Mouse (Mus musculus): Measurements from ENCODE around the gene Pnp. TPM values are rescaled to one million over a fixed set of nuclear protein-coding genes. Genes with fewer than 3 reads are reported as not detected.
"Not testable (repeated sequence)": the region's sequence is repeated elsewhere in the genome, so short reads cannot be mapped to it uniquely, and the experiment has no call there.

The Pnp gene
- polyA plus RNA-seq, 1 experiment from 2014 or later = 86.1 TPM

- Histone ChIP-seq H3K4me2 (ENCODE audit: low read depth, severe bottlenecking) (peak within 1 kb of the TSS; percentile 51), H3K4me3 (ENCODE audit: low read depth, low read length) (peak within 1 kb of the TSS; percentile 27), H3K36me3 (ENCODE audit: control insufficient read depth, insufficient read depth, low read length) (no peaks in the 10 kb centered on the region), H3K4me1 (ENCODE audit: control insufficient read depth, insufficient read depth, low read length) (peaks cover 3% of the 10 kb centered on the region; the same call in 1 of the 2 replicates), H3K27me3 (ENCODE audit: control insufficient read depth, insufficient read depth, low read length) (peaks cover 11% of the 10 kb centered on the region; the same call in 1 of the 2 replicates), H3K9ac (ENCODE audit: low read length) (peak within 1 kb of the TSS; percentile 41), H3K9me3 (ENCODE audit: control insufficient read depth, low read length) (no peaks in the 10 kb centered on the region), H3K27ac (replicated peaks; ENCODE audit: low read depth, low read length) (no peak within 1 kb of the TSS)
- ATAC-seq (ENCODE audit: insufficient number of reproducible peaks, low FRiP score, low TSS enrichment, low read depth) (no peak), DNase-seq (ENCODE audit: low spot score) (no peak)
- 32% methylated on average over 7 of the region's 7 CpGs for WGBS
Measured at GRCm38 (mm10) chr14:50897374-50897765, 33.5 kb upstream of the Pnp start, which contains the start of gene Klhl33. Gene Klhl33 (minus strand): TSS chr14:50897507.

- H3K27ac ChIP-seq (replicated peaks; ENCODE audit: low read depth, low read length); H3K4me3 ChIP-seq (ENCODE audit: low read depth, low read length); H3K36me3 ChIP-seq (ENCODE audit: control insufficient read depth, insufficient read depth, low read length); H3K9ac ChIP-seq (ENCODE audit: low read length); H3K4me2 ChIP-seq (ENCODE audit: low read depth, severe bottlenecking); ATAC-seq (ENCODE audit: insufficient number of reproducible peaks, low FRiP score, low TSS enrichment, low read depth); H3K9me3 ChIP-seq (ENCODE audit: control insufficient read depth, low read length); DNase-seq (ENCODE audit: low spot score); H3K4me1 ChIP-seq (ENCODE audit: control insufficient read depth, insufficient read depth, low read length): not testable (repeated sequence)
- WGBS = 93% methylated on average over 2 of the region's 2 CpGs
- H3K27me3 ChIP-seq (ENCODE audit: control insufficient read depth, insufficient read depth, low read length) = peaks cover 11% of the 10 kb centered on the region; the same call in 1 of the 2 replicates
Measured at GRCm38 (mm10) chr14:50897992-50898391, 32.9 kb upstream of the Pnp start.

GRCm38 (mm10) chr14:50903973-50904827 lies 26.7 kb upstream of the Pnp start:
- Histone ChIP-seq H3K27ac (replicated peaks; ENCODE audit: low read depth, low read length) (0 out of 2 replicates have a peak overlapping the region, but pooled peaks have one; percentile 8), H3K4me3 (ENCODE audit: low read depth, low read length) (peak overlapping the region; percentile 32), H3K36me3 (ENCODE audit: control insufficient read depth, insufficient read depth, low read length) (no peaks in the 10 kb centered on the region), H3K27me3 (ENCODE audit: control insufficient read depth, insufficient read depth, low read length) (no peaks in the 10 kb centered on the region), H3K4me1 (ENCODE audit: control insufficient read depth, insufficient read depth, low read length) (no peaks in the 10 kb centered on the region; the same call in 1 of the 2 replicates), H3K9ac (ENCODE audit: low read length) (peak overlapping the region; percentile 58), H3K4me2 (ENCODE audit: low read depth, severe bottlenecking) (peak overlapping the region; percentile 68), H3K9me3 (ENCODE audit: control insufficient read depth, low read length) (no peaks in the 10 kb centered on the region)
- peak; percentile 65 for DNase-seq (ENCODE audit: low spot score)
- peak; percentile 81 for ATAC-seq (ENCODE audit: insufficient number of reproducible peaks, low FRiP score, low TSS enrichment, low read depth)
- WGBS = 4% methylated on average over 26 of the region's 26 CpGs

- Histone ChIP-seq H3K27me3 (ENCODE audit: control insufficient read depth, insufficient read depth, low read length) (no peaks in the 10 kb centered on the region), H3K4me1 (ENCODE audit: control insufficient read depth, insufficient read depth, low read length) (no peaks in the 10 kb centered on the region; the same call in 1 of the 2 replicates), H3K36me3 (ENCODE audit: control insufficient read depth, insufficient read depth, low read length) (no peaks in the 10 kb centered on the region), H3K9ac (ENCODE audit: low read length) (no peak overlapping the region), H3K27ac (replicated peaks; ENCODE audit: low read depth, low read length) (no peak overlapping the region), H3K4me3 (ENCODE audit: low read depth, low read length) (no peak overlapping the region), H3K9me3 (ENCODE audit: control insufficient read depth, low read length) (no peaks in the 10 kb centered on the region), H3K4me2 (ENCODE audit: low read depth, severe bottlenecking) (no peak overlapping the region)
- DNase-seq (ENCODE audit: low spot score) = no peak
- no peak for ATAC-seq (ENCODE audit: insufficient number of reproducible peaks, low FRiP score, low TSS enrichment, low read depth)
- 80% methylated on average over 4 of the region's 4 CpGs for WGBS
Measured at GRCm38 (mm10) chr14:50904828-50905129, 26.1 kb upstream of the Pnp start.

- not testable (repeated sequence) for H3K36me3 ChIP-seq (ENCODE audit: control insufficient read depth, insufficient read depth, low read length); H3K4me1 ChIP-seq (ENCODE audit: control insufficient read depth, insufficient read depth, low read length); H3K9ac ChIP-seq (ENCODE audit: low read length); ATAC-seq (ENCODE audit: insufficient number of reproducible peaks, low FRiP score, low TSS enrichment, low read depth); DNase-seq (ENCODE audit: low spot score); H3K9me3 ChIP-seq (ENCODE audit: control insufficient read depth, low read length); H3K27ac ChIP-seq (replicated peaks; ENCODE audit: low read depth, low read length); H3K27me3 ChIP-seq (ENCODE audit: control insufficient read depth, insufficient read depth, low read length); H3K4me2 ChIP-seq (ENCODE audit: low read depth, severe bottlenecking); H3K4me3 ChIP-seq (ENCODE audit: low read depth, low read length)
Measured at GRCm38 (mm10) chr14:50905327-50905726, 25.6 kb upstream of the Pnp start.

DNA sequence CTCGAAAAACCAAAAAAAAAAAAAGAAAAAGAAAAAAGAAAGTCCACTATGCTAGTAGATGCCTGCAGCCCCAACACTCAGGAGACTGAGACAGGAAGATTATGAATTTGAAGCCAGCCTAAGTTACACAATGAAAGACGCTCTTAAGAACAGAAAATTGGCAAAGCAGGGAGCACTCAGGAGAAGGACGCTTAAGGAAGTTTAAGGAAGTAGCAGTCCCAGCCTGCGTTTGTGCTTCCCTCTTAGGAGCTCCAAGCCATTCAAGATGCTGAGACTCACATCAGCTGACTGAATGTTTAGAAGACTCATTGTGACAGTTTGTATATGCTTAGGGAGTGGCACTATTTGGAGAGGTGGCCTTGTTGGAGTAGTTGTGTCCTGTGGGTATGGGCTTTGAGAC lies 22.8 kb upstream of the Pnp start:
- no peaks in the 10 kb centered on the region; the same call in 1 of the 2 replicates for H3K4me1 ChIP-seq (ENCODE audit: control insufficient read depth, insufficient read depth, low read length)
- DNase-seq (ENCODE audit: low spot score) (no peak), ATAC-seq (ENCODE audit: insufficient number of reproducible peaks, low FRiP score, low TSS enrichment, low read depth) (no peak)
- H3K9ac ChIP-seq (ENCODE audit: low read length) = no peak overlapping the region
- no peak overlapping the region for H3K4me3 ChIP-seq (ENCODE audit: low read depth, low read length)
- no peak overlapping the region for H3K27ac ChIP-seq (replicated peaks; ENCODE audit: low read depth, low read length)
- H3K9me3 ChIP-seq (ENCODE audit: control insufficient read depth, low read length) = no peaks in the 10 kb centered on the region
- no peak overlapping the region for H3K4me2 ChIP-seq (ENCODE audit: low read depth, severe bottlenecking)
- no peaks in the 10 kb centered on the region; the same call in 1 of the 2 replicates for H3K36me3 ChIP-seq (ENCODE audit: control insufficient read depth, insufficient read depth, low read length)
- no peaks in the 10 kb centered on the region for H3K27me3 ChIP-seq (ENCODE audit: control insufficient read depth, insufficient read depth, low read length)
- 68% methylated on average over 4 of the region's 4 CpGs for WGBS

GRCm38 (mm10) chr14:50911356-50911755 lies 19.5 kb upstream of the Pnp start:
- Histone ChIP-seq H3K4me3 (ENCODE audit: low read depth, low read length) (no peak overlapping the region), H3K4me1 (ENCODE audit: control insufficient read depth, insufficient read depth, low read length) (no peaks in the 10 kb centered on the region), H3K36me3 (ENCODE audit: control insufficient read depth, insufficient read depth, low read length) (peaks cover 6% of the 10 kb centered on the region; the same call in 1 of the 2 replicates), H3K27ac (replicated peaks; ENCODE audit: low read depth, low read length) (no peak overlapping the region), H3K9me3 (ENCODE audit: control insufficient read depth, low read length) (no peaks in the 10 kb centered on the region), H3K27me3 (ENCODE audit: control insufficient read depth, insufficient read depth, low read length) (no peaks in the 10 kb centered on the region), H3K4me2 (ENCODE audit: low read depth, severe bottlenecking) (no peak overlapping the region), H3K9ac (ENCODE audit: low read length) (no peak overlapping the region)
- no peak for DNase-seq (ENCODE audit: low spot score)
- WGBS = 62% methylated on average over 3 of the region's 3 CpGs
- ATAC-seq (ENCODE audit: insufficient number of reproducible peaks, low FRiP score, low TSS enrichment, low read depth) = no peak

DNA sequence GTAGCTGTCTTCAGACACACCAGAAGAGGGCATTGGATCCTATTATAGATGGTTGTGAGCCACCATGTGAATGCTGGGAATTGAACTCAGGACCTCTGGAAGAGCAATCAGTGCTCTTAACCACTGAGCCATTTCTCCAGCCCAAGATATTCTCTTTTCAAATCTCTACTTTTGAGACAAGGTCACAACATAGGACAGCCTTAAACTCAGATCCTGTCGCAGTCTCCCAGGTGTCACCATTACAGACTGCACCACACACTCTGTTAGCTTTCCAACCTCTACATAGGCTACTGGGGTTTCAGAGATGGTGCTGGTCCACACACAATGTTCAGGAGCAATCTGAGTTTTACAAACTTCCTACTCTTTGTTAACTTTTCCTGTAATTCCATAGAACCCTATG lies 7.4 kb upstream of the Pnp start:
- H3K9me3 ChIP-seq (ENCODE audit: control insufficient read depth, low read length); H3K4me1 ChIP-seq (ENCODE audit: control insufficient read depth, insufficient read depth, low read length); DNase-seq (ENCODE audit: low spot score); H3K27ac ChIP-seq (replicated peaks; ENCODE audit: low read depth, low read length); H3K27me3 ChIP-seq (ENCODE audit: control insufficient read depth, insufficient read depth, low read length); ATAC-seq (ENCODE audit: insufficient number of reproducible peaks, low FRiP score, low TSS enrichment, low read depth): not testable (repeated sequence)
- peak overlapping the region; percentile 70 for H3K4me3 ChIP-seq (ENCODE audit: low read depth, low read length)
- peaks cover 11% of the 10 kb centered on the region; the same call in 1 of the 2 replicates for H3K36me3 ChIP-seq (ENCODE audit: control insufficient read depth, insufficient read depth, low read length)
- H3K9ac ChIP-seq (ENCODE audit: low read length) = peak overlapping the region; percentile 79
- 79% methylated on average over 1 of the region's 1 CpGs for WGBS
- peak overlapping the region; percentile 67 for H3K4me2 ChIP-seq (ENCODE audit: low read depth, severe bottlenecking)
